Mouse (Mus musculus) 3134 (cell line): ENCODE data around the gene Nup50.
A peak's percentile ranks its signal among the peaks of the same experiment; 100 is the strongest.

ENCODE experiments used
- DNase-seq: peaks from one replicate; pipeline ENCODE4 v3.0.0-alpha.2; 2011; ENCODE audit warnings: low spot score; ENCODE audit not compliant: insufficient read length; ENCODE audit errors: extremely low read depth

Nup50 gene

DNA sequence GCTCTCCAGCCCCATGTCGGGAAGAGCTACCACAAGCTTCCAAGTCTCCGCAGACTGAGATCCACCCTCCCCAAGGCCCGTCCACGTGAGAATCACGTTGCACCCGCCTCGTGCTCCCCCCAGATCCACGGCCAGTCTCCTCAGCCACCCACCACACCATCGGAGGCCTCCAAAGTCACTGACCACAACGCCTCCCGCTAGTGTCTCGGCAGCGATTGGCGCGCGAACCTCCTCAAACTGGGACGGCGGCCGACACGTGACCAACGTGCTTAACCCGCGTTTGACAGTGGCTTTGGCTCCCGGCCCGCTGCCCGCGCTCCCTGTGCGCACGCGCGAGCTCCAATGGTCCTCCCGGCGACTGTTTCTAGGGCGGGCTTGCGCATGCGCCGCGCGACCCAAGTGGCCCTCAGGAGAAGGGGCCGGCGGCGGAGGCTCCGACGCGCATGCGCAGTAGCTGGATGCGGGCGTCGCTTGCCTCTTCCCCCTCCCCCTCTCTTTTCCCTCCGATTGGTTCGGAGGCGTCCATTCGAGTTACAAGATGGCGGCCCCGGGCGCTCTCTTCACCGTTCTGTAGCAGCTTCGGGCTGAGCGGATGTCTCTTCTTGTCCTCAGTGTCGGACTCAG is at the start of gene Nup50:
Gene Nup50 (plus strand): TSS at position 528 of the 624 bp plus-strand sequence.
- DNase-seq: peak; percentile 100

DNA sequence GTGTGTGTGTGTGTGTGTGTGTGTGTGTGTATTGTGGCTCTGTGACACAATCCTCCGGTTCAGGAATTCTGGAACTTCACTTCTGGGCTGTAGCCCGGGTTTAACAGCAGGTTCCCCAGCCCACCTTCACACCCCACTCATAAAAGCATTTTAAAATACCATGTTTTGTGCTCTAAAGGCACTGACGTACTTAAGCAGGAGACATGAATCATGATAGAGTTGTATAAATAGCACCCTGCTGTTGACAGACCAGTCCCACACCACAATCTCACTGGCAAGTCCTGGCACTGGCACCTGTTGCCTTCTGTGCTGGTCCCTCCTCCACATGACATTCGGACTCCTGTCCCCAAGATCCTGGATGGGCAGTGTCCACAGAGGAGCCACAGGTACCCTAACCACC is 49.3 kb upstream of the Nup50 start:
- DNase-seq: no peak

DNA sequence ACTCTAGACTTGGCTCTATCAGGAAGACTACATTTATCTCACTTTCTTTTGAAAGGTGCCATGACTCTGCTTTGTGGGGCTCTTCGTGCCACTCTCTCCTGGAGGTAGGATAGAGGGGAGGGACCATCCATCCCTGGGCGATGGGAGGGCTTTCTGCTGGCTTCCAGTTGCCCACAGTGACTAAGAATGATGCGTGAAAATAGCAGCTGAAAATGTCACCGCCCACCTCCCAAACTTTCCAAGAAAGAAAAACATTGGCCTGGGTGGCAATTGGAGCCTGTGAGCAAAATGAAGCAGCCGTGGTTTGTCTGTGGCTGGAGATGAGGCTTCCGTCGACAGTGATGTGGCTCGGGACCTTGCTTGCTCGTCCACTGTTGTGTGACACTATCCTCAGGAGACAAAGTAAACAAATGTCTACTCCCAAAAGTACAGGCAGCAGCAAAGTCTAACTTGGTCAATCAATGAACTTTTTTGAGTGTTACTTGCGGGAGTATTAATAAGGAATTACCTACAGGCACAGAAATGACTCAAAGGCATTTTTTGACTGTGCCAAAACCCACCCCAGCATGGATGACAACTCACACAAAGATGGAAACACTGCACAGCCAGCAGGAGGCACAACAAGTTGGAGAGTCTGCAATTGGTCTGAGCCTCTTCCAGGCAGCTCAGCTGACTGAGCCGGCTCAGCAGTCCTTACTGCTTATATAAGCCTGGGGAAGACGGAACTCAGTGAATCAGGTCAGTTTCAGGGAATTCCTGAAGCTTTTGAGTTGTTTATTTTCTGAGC is 46.0 kb upstream of the Nup50 start:
- no peak for DNase-seq

DNA sequence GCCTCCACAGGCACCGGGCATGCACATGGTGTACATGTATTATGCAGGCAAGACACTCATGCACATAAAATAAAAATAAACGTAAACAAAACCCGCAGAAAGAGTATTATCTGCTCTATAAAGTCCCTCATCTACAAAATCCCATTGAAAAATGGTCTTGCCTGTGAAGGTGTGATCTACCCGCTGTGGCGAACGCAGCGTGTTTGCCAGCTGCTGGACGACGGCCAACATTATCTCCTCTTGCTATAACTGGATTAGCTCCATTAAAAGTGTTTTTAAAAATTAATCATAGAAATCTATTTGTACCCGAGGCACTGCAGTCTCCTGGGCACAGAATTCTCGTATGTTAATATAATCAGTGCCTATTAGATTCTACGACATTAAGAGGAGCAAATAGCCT is 35.1 kb upstream of the Nup50 start:
- no peak for DNase-seq

DNA sequence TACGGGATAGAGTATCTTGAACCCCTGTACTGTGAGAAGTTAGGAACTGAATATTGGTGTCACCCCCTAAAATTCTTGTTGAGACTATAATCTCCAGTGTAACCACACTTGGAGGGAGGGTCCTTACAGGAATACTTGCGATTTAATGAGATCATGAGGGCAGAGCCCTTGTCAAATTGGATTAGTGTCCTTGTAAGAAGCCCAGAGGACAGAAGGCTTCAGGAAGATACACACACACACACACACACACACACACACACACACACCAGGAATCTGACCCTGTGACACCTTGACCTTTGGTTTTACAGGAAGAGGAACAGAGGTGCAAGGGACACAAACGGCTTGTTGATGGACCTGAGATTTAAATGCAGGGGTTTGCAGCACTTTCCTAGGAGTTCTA is 32.0 kb upstream of the Nup50 start:
- DNase-seq: no peak

DNA sequence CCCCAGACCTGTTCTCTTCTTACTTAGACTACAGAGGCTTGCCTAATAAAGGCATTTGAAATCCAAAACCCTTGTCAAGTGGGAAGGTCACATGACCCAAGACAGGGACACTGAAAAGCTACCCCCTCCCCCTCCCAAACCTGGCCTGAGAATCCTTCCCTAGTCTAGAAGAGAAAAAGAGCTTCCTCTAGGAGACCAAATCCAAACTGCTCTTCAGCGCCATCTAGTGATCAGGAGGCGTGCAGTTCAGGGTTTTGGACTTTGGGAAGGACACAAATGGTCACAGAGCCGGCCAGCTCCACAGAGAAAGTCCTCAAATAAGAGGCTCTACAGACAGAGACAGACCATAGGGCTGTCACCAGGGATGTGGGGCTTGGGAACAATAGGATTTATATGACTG is 31.6 kb upstream of the Nup50 start:
- DNase-seq: peak; percentile 31

DNA sequence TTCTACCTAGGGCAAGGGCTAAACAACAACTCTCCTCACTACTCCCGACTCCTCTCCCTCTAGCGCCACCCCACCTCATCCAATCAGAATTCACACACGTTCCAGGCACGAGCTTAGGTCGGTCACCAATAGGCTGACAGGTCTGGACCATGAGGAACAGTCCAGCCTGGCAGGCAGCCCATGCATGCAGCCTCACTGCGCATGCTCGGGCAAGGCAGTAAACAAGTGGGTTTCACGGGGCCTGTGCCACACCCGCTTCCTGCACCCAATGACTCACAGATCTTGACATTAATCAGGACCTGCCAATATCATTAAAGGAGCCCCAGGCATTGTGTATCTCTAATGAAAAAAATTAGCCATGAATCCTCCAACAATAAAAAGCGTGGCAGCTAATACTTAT is 27.0 kb upstream of the Nup50 start:
- peak; percentile 67 for DNase-seq

DNA sequence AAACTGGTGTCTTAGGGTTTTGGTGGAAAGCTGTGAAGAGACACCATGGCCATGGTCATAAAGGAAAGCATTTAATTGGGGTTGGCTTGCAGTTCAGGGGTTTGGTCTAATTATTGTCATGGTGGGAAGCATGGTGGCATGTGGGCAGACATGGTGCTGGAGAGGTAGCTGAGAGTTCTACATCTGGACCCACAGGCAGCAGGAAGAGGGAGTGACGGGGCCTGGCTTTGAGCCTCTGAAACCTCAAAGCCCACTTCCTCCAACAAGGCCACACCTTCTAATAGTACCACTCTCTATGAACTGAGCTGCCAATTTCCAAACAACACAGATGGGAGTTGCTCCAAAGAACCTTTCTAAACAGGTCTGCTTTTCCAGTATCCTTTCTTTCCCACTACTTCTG is 26.5 kb upstream of the Nup50 start:
- peak; percentile 26 for DNase-seq

DNA sequence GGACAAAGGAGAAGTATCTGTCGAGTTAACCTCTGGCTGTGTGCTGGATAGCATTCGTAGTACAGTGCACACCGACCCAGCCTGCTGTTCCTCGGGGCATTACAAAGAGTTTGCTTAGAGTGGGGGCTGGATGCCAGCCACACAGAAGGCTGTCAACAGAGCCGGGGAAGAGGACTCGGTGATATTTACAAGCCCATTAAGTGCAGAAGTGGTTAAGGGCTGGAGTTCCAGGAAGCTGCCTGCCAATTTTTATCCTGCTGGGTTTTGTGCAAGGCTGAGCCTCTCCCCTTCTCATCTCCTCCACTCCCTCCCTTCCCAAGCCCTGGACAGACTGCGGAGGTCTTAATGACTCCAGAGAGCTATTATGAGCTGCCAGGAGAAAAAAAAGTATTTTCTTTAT is 25.1 kb upstream of the Nup50 start:
- no peak for DNase-seq

DNA sequence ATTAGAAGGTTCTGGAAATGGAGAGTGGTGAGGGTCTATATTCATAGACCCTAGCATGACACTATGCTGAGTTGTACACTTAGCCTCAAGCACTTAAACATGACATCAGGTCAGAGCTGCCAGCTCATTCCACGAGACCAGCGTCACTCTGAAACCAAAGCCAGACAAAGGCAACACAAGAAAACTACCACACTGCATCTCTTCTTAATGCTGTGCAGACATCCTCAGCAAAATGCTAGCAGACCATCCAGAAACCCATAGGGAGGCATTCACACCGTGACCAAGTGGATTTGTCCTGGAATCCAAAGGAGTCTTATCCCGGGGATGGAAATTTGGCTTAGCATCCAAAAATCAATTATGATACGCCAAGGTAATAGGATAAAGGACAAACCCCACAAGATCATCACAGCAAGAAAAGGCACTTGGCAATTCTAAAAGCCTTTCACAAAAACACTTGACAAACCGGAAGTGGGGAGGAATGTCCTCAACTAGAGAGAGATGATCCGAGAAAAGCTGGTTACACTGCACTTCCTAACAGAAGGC is 19.3 kb upstream of the Nup50 start:
- no peak for DNase-seq

DNA sequence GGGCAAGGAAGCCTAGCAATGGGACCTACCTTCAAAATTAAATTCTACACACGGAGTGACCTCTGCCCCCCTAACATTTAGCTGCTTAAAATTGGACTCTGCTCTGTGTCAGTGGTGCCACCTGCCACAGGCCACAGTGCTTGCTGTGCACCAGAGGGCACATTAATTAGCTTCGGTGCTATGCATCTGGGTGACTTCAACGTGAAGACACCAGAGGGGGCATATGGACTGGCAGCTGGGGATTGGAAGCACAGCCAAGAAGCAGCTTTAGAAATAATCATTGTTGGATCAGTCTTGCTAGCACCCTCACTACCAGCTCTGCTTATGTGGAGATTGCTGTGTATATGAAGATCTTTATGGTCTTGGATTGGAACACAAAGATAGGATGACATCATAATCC is 10.0 kb upstream of the Nup50 start:
- DNase-seq: no peak

DNA sequence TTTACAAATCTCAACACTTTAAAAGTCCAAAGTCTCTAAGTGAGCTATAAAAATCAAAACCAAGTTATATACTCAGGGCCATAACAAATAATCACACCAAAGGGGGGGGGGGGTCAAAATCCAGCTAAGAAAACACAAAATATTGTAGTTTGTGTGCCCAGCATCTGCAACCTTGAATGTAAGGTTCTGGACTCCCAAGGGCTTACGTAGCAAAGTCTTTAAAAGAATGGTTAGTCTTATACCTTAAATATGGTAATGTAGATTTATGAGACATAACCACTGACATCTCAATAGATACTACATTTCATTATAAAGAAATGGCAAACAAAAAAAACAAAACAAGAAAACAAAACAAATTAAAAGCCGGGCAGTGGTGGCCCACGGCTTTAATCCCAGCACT is 3.3 kb upstream of the Nup50 start, which contains the start of gene Gm29666:
Gene Gm29666 (minus strand): TSS at position 101 of the 400 bp plus-strand sequence.
- no peak for DNase-seq

DNA sequence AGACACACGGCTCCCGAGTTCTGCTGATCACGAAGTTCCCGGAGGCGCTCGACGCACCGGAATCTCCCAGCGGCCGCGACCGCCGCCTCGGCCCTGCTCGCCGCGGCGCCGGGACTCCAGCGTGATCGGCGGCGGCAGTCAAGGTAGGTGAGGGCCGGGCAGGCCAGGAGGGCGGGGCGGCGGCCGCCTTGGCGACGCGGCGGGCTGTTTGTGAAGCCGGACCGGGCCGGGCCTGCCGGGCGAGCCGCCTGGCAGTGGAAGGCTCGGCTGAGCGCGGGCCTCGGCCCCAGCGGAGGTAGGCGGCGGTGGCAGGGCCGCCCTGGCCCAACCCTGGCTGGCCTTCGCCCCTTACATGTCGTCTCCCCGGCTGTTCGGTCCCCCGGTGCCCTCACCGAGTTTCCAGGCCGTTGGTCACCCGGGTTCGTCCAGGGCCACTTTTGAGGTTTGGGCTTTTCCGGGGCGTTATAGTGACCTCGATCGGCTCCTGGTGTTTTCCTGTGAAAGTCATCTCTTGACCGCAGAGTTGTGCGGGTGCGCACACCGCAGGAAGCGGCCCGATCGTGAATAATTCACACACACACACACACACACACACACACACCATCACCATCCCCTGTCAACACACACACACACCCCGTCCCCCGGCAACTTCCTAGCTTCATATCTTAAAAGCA is 434 bp downstream of the Nup50 start:
- no peak for DNase-seq

DNA sequence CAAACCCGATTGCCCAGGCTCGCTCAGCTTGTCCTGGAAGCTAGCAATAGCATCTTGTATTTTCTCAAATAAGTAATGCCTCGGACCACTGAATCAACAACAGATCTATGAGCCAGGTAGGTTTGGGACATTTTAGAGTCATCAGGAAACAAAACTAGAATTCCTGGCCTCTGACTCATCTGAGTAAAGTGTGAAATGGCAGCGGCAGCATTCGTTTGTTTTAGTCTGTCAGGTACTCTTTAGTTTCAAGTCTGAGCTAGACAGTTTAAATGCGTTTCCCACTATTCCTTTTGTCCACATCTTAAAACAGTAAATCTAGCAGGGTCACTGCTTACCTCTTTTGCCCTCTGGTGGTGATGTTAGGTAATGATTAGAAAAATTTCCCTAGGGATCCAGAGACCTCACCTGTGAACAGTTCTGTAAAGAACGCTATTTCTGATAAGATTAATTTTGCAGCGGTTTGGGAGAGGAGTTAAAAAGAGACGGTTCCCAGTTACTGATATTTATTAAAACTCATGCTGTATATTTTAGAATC is 1.6 kb downstream of the Nup50 start:
- DNase-seq: no peak

DNA sequence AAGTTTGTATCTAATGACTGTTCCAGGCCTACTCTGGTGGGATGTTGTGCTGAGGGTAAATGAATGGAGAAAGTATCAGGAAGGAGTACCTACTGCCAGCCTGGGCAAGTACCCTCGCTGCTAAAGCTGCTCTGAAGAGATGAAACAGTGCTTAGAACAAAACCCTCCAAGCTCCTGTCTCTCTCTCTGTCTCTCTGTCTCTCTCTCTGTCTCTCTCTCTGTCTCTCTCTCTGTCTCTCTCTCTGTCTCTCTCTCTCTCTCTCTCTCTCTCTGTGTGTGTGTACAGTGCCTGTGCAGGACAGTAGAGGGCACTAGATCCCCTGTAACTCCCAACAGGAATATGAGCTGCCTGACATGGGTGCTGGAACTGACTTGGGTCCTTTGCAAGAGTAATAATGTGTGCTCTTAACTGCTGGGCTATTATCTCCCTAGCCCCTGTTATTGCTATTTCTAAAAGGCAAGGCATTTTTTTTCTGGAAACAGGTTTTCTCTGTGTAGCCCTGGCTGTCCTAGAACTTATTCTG is 2.3 kb downstream of the Nup50 start:
- peak; percentile 54 for DNase-seq

DNA sequence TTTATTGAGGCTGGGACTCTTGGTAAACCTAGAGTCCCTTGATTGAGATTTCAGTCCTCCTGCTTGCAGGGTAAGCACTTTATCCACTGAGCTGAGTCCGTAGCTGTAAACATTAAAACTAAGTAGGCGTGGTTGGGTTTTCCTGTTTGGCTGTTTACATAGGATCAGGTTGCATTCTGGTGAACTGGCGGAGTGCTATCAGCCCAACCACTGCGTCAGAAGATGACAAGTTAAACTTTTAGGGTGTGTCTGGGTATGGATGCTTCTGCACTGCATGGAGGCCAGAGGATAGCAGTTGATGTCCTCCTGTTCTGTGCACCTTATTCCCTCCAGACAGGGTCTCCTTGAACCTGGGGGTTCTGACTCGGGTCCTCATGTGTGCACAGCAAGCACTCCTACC is 9.1 kb downstream of the Nup50 start:
- no peak for DNase-seq

DNA sequence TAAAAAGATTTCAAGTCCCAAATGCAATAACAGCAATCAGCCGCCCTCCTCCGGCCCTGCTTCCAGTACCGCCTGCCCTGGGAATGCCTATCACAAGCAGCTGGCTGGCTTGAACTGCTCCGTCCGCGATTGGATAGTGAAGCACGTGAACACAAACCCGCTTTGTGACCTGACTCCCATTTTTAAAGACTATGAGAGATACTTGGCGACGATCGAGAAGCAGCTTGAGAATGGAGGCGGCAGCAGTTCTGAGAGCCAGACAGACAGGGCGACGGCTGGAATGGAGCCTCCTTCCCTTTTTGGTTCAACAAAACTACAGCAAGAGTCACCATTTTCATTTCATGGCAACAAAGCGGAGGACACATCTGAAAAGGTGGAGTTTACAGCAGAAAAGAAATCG is 11.7 kb downstream of the Nup50 start:
- no peak for DNase-seq

DNA sequence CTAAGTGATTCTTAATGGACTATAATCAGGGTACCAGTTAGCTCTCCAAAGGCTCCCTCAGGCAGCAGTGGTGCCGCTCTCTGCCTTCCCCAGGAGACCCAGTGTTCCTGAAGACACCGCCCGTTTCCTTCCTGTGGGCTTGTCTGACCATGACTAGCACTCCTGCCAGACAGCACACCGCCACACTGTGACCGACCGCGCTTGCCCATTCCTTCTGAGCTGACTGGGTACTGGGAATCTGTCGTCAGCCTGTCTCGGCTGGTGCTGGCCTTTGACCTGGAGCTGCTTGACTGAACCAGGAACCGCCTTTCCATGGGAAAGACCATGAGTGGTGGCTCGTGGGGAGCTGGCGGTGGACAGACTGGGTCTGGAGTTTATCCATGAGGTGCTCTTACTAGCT is 16.9 kb downstream of the Nup50 start:
- DNase-seq: no peak

DNA sequence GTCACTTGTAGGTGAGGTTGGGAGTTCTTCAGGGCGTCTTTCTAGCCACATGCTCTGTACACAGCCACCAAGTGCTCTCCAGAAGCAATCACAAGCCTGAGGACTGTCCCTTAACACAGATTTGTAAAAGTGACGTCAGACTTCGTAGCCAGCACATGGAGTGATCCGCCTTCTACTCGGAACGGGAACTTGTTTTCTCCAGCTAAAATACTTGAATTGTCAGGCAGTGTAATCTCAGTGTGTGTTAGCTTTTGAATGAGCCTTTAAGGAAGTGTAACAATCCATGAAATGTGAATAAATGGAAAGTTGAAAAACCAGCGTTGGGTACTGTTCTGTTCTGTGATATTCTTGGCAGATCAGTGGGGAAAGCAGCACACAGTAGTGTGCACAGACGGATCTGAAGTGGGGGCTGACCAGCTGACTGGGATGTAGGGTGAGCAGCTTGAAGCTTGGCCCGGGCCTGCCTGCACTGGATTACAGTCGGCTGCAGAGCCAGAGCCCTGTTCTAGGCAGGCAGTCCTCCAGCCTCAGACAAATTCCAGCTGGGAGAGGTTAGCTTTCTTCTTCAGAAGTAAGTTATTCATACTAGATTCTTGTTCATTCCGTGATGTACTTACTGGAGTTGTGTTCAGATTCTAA is 19.6 kb downstream of the Nup50 start:
- DNase-seq: no peak

DNA sequence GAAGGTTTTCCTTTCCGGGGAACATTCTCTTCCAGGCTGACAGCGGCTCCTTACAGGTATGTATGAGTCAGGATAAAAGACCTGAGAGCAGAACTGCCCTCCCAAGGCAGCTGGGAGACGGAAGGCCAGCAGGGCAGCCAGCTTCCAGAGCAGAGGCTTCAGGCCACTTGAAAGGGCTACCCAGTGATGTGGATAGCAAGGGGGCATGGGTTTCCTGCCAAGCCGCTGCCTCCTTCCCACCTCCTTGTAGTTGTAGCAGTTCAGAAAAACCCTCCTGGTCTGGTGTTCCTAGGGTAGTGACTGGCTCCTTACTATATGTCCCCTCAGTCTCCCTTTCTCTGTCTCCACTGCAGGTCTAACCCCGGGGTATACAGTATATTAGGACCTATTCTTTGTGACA is 21.1 kb downstream of the Nup50 start:
- no peak for DNase-seq

DNA sequence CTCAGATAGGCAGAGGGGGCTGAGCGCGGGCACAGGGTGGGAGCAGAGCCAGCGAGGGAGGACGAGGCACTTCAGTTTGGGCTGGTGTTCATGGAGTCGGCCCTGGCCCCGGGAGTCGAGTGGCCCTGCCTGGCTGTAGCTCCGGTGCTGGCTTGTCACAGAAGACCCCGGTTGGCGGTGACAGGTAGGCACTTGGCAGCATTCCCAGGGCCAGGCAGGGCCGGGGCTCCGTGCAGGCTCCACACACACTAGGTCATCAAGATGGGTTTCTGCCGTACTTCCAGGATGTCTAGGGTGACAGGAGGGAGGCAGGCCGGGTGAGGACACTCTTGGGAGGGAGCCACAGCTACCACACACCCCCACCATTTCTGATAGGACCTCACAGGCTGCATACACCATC is 25.8 kb downstream of the Nup50 start:
- DNase-seq: no peak
